Mouse (Mus musculus) MEL (cell line): ENCODE results near the gene Srp9. TPM values are rescaled to one million over a fixed set of nuclear protein-coding genes. Genes with fewer than 3 reads are reported as not detected.

Experiments
- DNase-seq: peaks from one replicate; pipeline ENCODE4 v3.0.0; 2011; ENCODE audit warnings: low read depth, low spot score
- H3K27ac ChIP-seq: 2 replicates; pipeline ENCODE4 v1.5.1; 2012; ENCODE audit warnings: low read depth, mild to moderate bottlenecking, control low read depth, low read length, moderate library complexity; ENCODE audit not compliant: control insufficient read depth
- H3K27me3 ChIP-seq, 2 experiments: fragments of 150-350 bp in 1 of 2; sonication (generic) in 1 of 2; 2 replicates each; pipeline ENCODE4 v1.6.1; 2012; ENCODE audit warnings: low read length in 2 of 2, mild to moderate bottlenecking in 2 of 2, improper control_type of control experiment in 1 of 2, moderate library complexity in 1 of 2; ENCODE audit not compliant: insufficient read depth in 2 of 2, control insufficient read depth in 1 of 2
- H3K36me3 ChIP-seq, 2 experiments: 2 replicates each; pipeline ENCODE4 v1.6.1; 2012 to 2014; ENCODE audit warnings: low read length in 2 of 2, improper control_type of control experiment in 1 of 2, inconsistent platforms in 1 of 2, mild to moderate bottlenecking in 1 of 2; ENCODE audit not compliant: insufficient read depth in 2 of 2, control insufficient read depth in 1 of 2
- H3K4me1 ChIP-seq, 2 experiments: fragments of 150-350 bp in 1 of 2; sonication (generic) in 1 of 2; 2 replicates each; pipeline ENCODE4 v1.6.1; 2012; ENCODE audit warnings: low read length in 2 of 2, improper control_type of control experiment in 1 of 2, mild to moderate bottlenecking in 1 of 2; ENCODE audit not compliant: insufficient read depth in 2 of 2, control insufficient read depth in 1 of 2
- H3K4me3 ChIP-seq, 2 experiments: fragments of 150-350 bp in 1 of 2; sonication (generic) in 1 of 2; 2 replicates each; pipeline ENCODE4 v1.5.1; 2012; ENCODE audit warnings: low read depth in 2 of 2, low read length in 2 of 2, mild to moderate bottlenecking in 2 of 2, moderate library complexity in 2 of 2, control low read depth in 1 of 2, improper control_type of control experiment in 1 of 2; ENCODE audit not compliant: control insufficient read depth in 1 of 2, insufficient read depth in 1 of 2
- H3K79me2 ChIP-seq: 2 replicates; pipeline ENCODE4 v1.6.1; 2012; ENCODE audit warnings: mild to moderate bottlenecking, low read length, moderate library complexity; ENCODE audit not compliant: control insufficient read depth, poor library complexity, insufficient read depth
- H3K9ac ChIP-seq: 2 replicates; pipeline ENCODE4 v1.6.1; 2012; ENCODE audit warnings: low read depth, mild to moderate bottlenecking, control low read depth, low read length, moderate library complexity; ENCODE audit not compliant: control insufficient read depth, poor library complexity, severe bottlenecking
- H3K9me3 ChIP-seq: fragments of 150-350 bp; sonication (generic); replicated peaks from 2 replicates; pipeline ENCODE4 v1.6.1; 2012; ENCODE audit warnings: mild to moderate bottlenecking, low read length, improper control_type of control experiment, moderate library complexity; ENCODE audit not compliant: insufficient read depth
- GABPA ChIP-seq: IDR thresholded peaks from 2 replicates; pipeline ENCODE4 v1.6.1; 2012; ENCODE audit warnings: low read depth, mild to moderate bottlenecking, inconsistent platforms, low read length, improper control_type of control experiment, moderate library complexity
- MAX ChIP-seq: IDR thresholded peaks from 2 replicates; pipeline ENCODE4 v1.6.1; 2011; ENCODE audit warnings: low read length, improper control_type of control experiment
- MAZ ChIP-seq: IDR thresholded peaks from 2 replicates; pipeline ENCODE4 v1.6.1; 2012; ENCODE audit warnings: low read depth, mild to moderate bottlenecking, inconsistent platforms, low read length, improper control_type of control experiment
- MXI1 ChIP-seq: IDR thresholded peaks from 2 replicates; pipeline ENCODE4 v1.6.1; 2011; ENCODE audit warnings: mild to moderate bottlenecking, low read depth, low read length, improper control_type of control experiment
- SIN3A ChIP-seq: IDR thresholded peaks from 2 replicates; pipeline ENCODE4 v1.6.1; 2012; ENCODE audit warnings: low read length, improper control_type of control experiment, inconsistent platforms
- UBTF ChIP-seq: IDR thresholded peaks from 2 replicates; pipeline ENCODE4 v1.6.1; 2012; ENCODE audit warnings: low read depth, mild to moderate bottlenecking, inconsistent platforms, low read length, improper control_type of control experiment, moderate library complexity, borderline replicate concordance; ENCODE audit not compliant: insufficient read depth
- ZKSCAN1 ChIP-seq: IDR thresholded peaks from 2 replicates; pipeline ENCODE4 v1.6.1; 2012; ENCODE audit warnings: low read depth, mild to moderate bottlenecking, inconsistent platforms, low read length, improper control_type of control experiment, moderate library complexity
- polyA plus RNA-seq, 2 experiments: library from polyadenylated mRNA; stranded (reverse) in 1 of 2; unstranded in 1 of 2; fragments of >175 nt in 1 of 2; fragments of >200 nt in 1 of 2; gene quantifications; 2 replicates each; pipeline versions ENCODE4 v1.2.1 to v1.2.4; 2012; ENCODE audit warnings: low replicate concordance in 2 of 2, low read depth in 1 of 2; ENCODE audit not compliant: insufficient read length in 2 of 2, insufficient read depth in 1 of 2, missing spikeins in 1 of 2
- total RNA-seq: library from RNA; depleted of rRNA; stranded (reverse); fragments of 300-350 nt; gene quantifications from 2 replicates; pipeline ENCODE4 v1.2.3, GENCODE M21; 2012

The Srp9 gene
- total and polyA plus RNA-seq, 3 experiments = 49.7 to 61.8 TPM; not detected in 1

DNA sequence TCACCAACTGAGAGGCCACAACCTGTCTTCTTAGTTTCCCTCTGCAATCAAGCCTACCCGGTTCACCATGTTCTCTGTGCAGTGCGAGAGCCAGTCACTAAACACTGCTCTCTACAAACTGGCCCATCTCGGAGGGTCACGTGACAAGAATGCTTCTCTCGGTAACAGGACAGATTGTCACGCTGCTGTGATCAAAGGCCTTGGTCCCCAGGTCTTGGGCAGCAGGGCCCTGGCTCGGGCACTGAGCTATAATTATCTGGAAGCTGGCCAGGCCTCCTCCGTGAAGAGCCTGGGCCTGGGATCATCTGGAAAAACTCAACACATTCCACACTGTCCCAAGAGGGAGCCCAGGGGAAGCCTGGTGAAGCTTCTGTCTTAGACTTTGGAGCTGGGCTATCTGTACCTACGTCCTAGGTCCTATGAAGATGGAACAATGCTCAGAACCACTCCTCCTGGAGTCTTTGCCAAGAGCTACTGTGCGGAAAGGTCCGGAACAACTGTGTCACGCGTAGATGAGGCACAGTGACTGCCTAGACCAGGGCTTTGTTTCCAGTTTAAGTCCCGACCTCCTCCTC lies 35.6 kb upstream of the Srp9 start:
- no peaks in the 10 kb centered on the region for H3K4me1 ChIP-seq
- H3K9ac ChIP-seq = no peak overlapping the region
- no peak for DNase-seq
- H3K27me3 ChIP-seq = no peaks in the 10 kb centered on the region
- H3K79me2 ChIP-seq = no peaks in the 10 kb centered on the region
- TF ChIP-seq MXI1 = no peak
- TF ChIP-seq MAZ = no peak
- no peaks in the 10 kb centered on the region for H3K36me3 ChIP-seq
- no peak overlapping the region for H3K27ac ChIP-seq
- no peak overlapping the region for H3K4me3 ChIP-seq
- no peaks in the 10 kb centered on the region for H3K9me3 ChIP-seq

DNA sequence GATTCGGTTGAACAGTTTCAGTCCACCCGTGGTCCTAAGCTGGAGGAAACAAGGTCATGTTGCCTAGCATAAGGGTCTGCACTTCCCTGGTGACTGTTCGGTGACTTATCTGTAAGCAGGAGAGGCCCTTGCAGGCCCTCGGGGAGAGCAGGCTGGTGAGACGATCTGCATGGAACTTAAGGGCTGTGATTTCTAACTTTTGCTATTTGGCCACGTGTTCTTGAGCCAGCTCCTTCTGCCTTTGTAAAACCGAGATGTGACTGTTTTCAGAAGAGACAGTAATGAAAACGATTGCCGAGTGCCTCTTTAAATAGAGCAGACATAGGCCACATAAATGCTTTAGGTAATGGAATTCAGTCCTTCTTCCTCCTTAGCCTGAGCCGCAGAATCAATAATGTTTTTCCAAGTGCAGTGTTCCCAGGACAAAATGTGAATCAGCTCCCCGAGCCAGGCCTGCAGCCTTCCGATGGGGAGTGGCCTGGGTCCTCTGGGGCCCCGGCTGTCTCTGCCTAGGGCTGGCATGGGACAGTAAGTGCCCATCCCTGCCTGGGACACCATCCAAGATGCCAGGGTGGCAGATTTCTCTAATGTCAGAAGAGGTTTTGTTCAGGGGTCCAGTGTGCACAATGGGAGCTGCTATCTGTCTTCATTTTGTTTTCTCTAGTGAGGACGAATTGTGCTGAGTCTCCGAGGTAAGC lies 34.8 kb upstream of the Srp9 start:
- Histone ChIP-seq H3K9me3 (no peaks in the 10 kb centered on the region), H3K9ac (no peak overlapping the region), H3K79me2 (no peaks in the 10 kb centered on the region), H3K4me3 (no peak overlapping the region), H3K27ac (no peak overlapping the region), H3K27me3 (peaks cover 0 to 2% of the 10 kb centered on the region in 2 experiments; a peak in 1 of 4 replicates), H3K36me3 (no peaks in the 10 kb centered on the region), H3K4me1 (no peaks in the 10 kb centered on the region)
- TF ChIP-seq SIN3A = no peak
- DNase-seq = no peak

- H3K9me3 ChIP-seq = no peaks in the 10 kb centered on the region
- no peaks in the 10 kb centered on the region for H3K36me3 ChIP-seq
- H3K9ac ChIP-seq = no peak overlapping the region
- TF ChIP-seq GABPA (no peak), UBTF (no peak)
- H3K79me2 ChIP-seq = no peaks in the 10 kb centered on the region
- H3K27ac ChIP-seq = no peak overlapping the region
- no peak for DNase-seq
- H3K27me3 ChIP-seq = peaks cover 0 to 2% of the 10 kb centered on the region in 2 experiments; a peak in 1 of 4 replicates
- H3K4me1 ChIP-seq = no peaks in the 10 kb centered on the region
- no peak overlapping the region for H3K4me3 ChIP-seq
Observed at GRCm38 (mm10) chr1:182090298-182090677, 34.2 kb upstream of the Srp9 start.

- H3K4me3 ChIP-seq = no peak overlapping the region
- TF ChIP-seq MAX (no peak), SIN3A (no peak), ZKSCAN1 (no peak)
- H3K36me3 ChIP-seq = no peaks in the 10 kb centered on the region
- H3K27me3 ChIP-seq = peaks cover 0 to 2% of the 10 kb centered on the region in 2 experiments; a peak in 1 of 4 replicates
- no peak overlapping the region for H3K27ac ChIP-seq
- H3K79me2 ChIP-seq = no peaks in the 10 kb centered on the region
- no peak overlapping the region for H3K9ac ChIP-seq
- H3K9me3 ChIP-seq = no peaks in the 10 kb centered on the region
- no peaks in the 10 kb centered on the region for H3K4me1 ChIP-seq
- DNase-seq = no peak
Observed at GRCm38 (mm10) chr1:182091261-182091660, 33.3 kb upstream of the Srp9 start.
